ENCODE assay signal across 21 mouse cellular contexts in the genomic region with DNA sequence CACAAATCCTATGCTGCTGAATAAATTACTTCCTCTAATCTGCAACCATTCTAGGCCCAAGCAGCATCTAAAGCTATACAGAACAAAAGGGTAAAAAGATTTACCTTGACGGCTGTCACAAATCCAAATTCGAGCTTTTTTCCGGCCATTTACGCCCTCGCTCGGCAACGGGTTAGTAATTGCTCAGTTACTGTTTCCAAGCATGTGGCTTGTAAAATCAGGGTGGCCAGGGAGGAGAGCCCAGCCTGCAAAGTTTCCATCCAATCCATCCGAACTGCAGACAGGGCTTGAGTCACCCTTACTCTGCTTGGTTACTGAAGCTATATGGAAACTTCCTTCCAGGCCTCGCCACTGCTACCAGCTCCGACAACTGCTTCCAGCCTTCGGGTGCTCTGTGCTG. TPM values are rescaled to one million over a fixed set of nuclear protein-coding genes. Genes with fewer than 3 reads are reported as not detected.
DNase-seq lines count a peak whose midpoint lies in the region; ATAC-seq and TF ChIP-seq lines count a peak whose summit lies in the region.
"Had no signal": no experiment of that assay in that cellular context is flagged by ENCODE, and none has a peak within 500 bp of the region (broad histone marks: within the 10 kb centered on the region; RNA-seq: fewer than 3 reads in every experiment).

No protein-coding gene starts in this region.

- no peak overlapping the region for H3K4me2 ChIP-seq in embryonic facial prominence, embryonic 14.5 days (ENCODE audit: low read depth, low read length)
- no peak overlapping the region for H3K4me2 ChIP-seq in neural tube, embryonic 13.5 days
- H3K4me2 ChIP-seq in neural tube, embryonic 15.5 days = no peak overlapping the region
- H3K4me2 ChIP-seq in limb, embryonic 14.5 days (replicated peaks; ENCODE audit: low read depth, low read length, severe bottlenecking) = 0 out of 2 replicates have a peak overlapping the region, but pooled peaks have one; percentile 3
- H3K4me2 ChIP-seq in midbrain, postnatal 0 days (ENCODE audit: low read depth, low read length, poor library complexity, severe bottlenecking) = no peak overlapping the region
- H3K4me2 ChIP-seq: embryonic facial prominence, embryonic 12.5 days; heart, embryonic 15.5 days had no signal

- 59% methylated on average over 11 of the region's 11 CpGs for WGBS in embryonic facial prominence, embryonic 14.5 days
- WGBS in embryonic facial prominence, embryonic 10.5 days = 74% methylated on average over 11 of the region's 11 CpGs
- WGBS in neural tube, embryonic 13.5 days = 25% methylated on average over 11 of the region's 11 CpGs
- 23% methylated on average over 11 of the region's 11 CpGs for WGBS in neural tube, embryonic 15.5 days
- 17% methylated on average over 11 of the region's 11 CpGs for WGBS in limb, embryonic 14.5 days
- WGBS in midbrain, postnatal 0 days = 23% methylated on average over 11 of the region's 11 CpGs

- ATAC-seq in embryonic facial prominence, embryonic 14.5 days (ENCODE audit: low read depth) = no peak
- 0 out of 2 replicates have a peak, but pooled peaks have one; percentile 34 for ATAC-seq in neural tube, embryonic 13.5 days (ENCODE audit: low read depth)
- no peak; the same call in 1 of the 2 replicates for ATAC-seq in neural tube, embryonic 15.5 days (ENCODE audit: low FRiP score)
- ATAC-seq in limb, embryonic 14.5 days (ENCODE audit: low FRiP score, low read depth) = peak; percentile 84
- ATAC-seq in midbrain, postnatal 0 days (ENCODE audit: low FRiP score) = no peak
- ATAC-seq: activated CD4-positive, CD25-positive, alpha-beta regulatory T cell, adult 4 months; lung, postnatal 0 days had no signal

- no peaks in the 10 kb centered on the region for H3K27me3 ChIP-seq in embryonic facial prominence, embryonic 14.5 days (replicated peaks; ENCODE audit: control insufficient read depth, insufficient read depth, low read length)
- H3K27me3 ChIP-seq in embryonic facial prominence, embryonic 10.5 days (replicated peaks; ENCODE audit: low read depth, poor library complexity, severe bottlenecking) = no peaks in the 10 kb centered on the region
- H3K27me3 ChIP-seq in neural tube, embryonic 13.5 days = no peaks in the 10 kb centered on the region
- no peaks in the 10 kb centered on the region for H3K27me3 ChIP-seq in neural tube, embryonic 15.5 days (replicated peaks)
- no peaks in the 10 kb centered on the region for H3K27me3 ChIP-seq in limb, embryonic 14.5 days (ENCODE audit: control insufficient read depth, insufficient read depth, low read length)
- no peaks in the 10 kb centered on the region for H3K27me3 ChIP-seq in midbrain, postnatal 0 days (ENCODE audit: insufficient read depth, low read length)
- H3K27me3 ChIP-seq: embryonic facial prominence, embryonic 12.5 days; heart, embryonic 15.5 days had no signal

- intact Hi-C loops in left cerebral cortex, postnatal 36 days (cut with DNase I) = no loop called here

- 0 out of 2 replicates have a peak overlapping the region, but pooled peaks have one; percentile 22 for H3K27ac ChIP-seq in embryonic facial prominence, embryonic 14.5 days (replicated peaks; ENCODE audit: low read depth, low read length)
- no peak overlapping the region for H3K27ac ChIP-seq in embryonic facial prominence, embryonic 10.5 days (replicated peaks)
- H3K27ac ChIP-seq in neural tube, embryonic 13.5 days (replicated peaks) = no peak overlapping the region
- no peak overlapping the region for H3K27ac ChIP-seq in neural tube, embryonic 15.5 days (replicated peaks)
- H3K27ac ChIP-seq in limb, embryonic 14.5 days (replicated peaks; ENCODE audit: low read depth, low read length) = peak overlapping the region; percentile 71
- H3K27ac ChIP-seq in midbrain, postnatal 0 days (ENCODE audit: low read depth, low read length) = no peak overlapping the region
- H3K27ac ChIP-seq: embryonic facial prominence, embryonic 12.5 days; forebrain, embryonic 10.5 days; heart, embryonic 15.5 days had no signal

- no peaks in the 10 kb centered on the region for H3K36me3 ChIP-seq in embryonic facial prominence, embryonic 14.5 days (ENCODE audit: control insufficient read depth, insufficient read depth, low read length)
- no peaks in the 10 kb centered on the region for H3K36me3 ChIP-seq in embryonic facial prominence, embryonic 10.5 days (replicated peaks)
- H3K36me3 ChIP-seq in neural tube, embryonic 13.5 days = no peaks in the 10 kb centered on the region
- no peaks in the 10 kb centered on the region for H3K36me3 ChIP-seq in neural tube, embryonic 15.5 days
- no peaks in the 10 kb centered on the region for H3K36me3 ChIP-seq in limb, embryonic 14.5 days (ENCODE audit: control insufficient read depth, insufficient read depth, low read length)
- H3K36me3 ChIP-seq in midbrain, postnatal 0 days (ENCODE audit: insufficient read depth, low read length) = no peaks in the 10 kb centered on the region
- H3K36me3 ChIP-seq: embryonic facial prominence, embryonic 12.5 days; forebrain, embryonic 10.5 days; G1E; heart, embryonic 15.5 days had no signal

- no peak overlapping the region for H3K9ac ChIP-seq in embryonic facial prominence, embryonic 14.5 days (ENCODE audit: low read depth, low read length)
- no peak overlapping the region for H3K9ac ChIP-seq in neural tube, embryonic 13.5 days
- no peak overlapping the region for H3K9ac ChIP-seq in neural tube, embryonic 15.5 days (replicated peaks)
- H3K9ac ChIP-seq in limb, embryonic 14.5 days (ENCODE audit: low read depth, low read length, severe bottlenecking) = no peak overlapping the region
- no peak overlapping the region for H3K9ac ChIP-seq in midbrain, postnatal 0 days (replicated peaks; ENCODE audit: low read length, poor library complexity, severe bottlenecking)
- H3K9ac ChIP-seq: embryonic facial prominence, embryonic 12.5 days; heart, embryonic 15.5 days had no signal

- peak; percentile 17; the same call in 1 of the 2 replicates for TF ChIP-seq CTCF in midbrain, postnatal 0 days (IDR thresholded peaks at IDR 0.05)

- no peak for DNase-seq in embryonic facial prominence, embryonic 14.5 days (ENCODE audit: low spot score)
- DNase-seq in embryonic facial prominence, embryonic 10.5 days (ENCODE audit: low spot score) = no peak
- peak; percentile 76 for DNase-seq in limb, embryonic 14.5 days (ENCODE audit: low spot score)
- no peak for DNase-seq in midbrain, postnatal 0 days (ENCODE audit: low spot score)
- DNase-seq in cerebellum, postnatal 25 days = no peak
- DNase-seq in left cerebral cortex, postnatal 36 days (ENCODE audit: low spot score in 2 of 2) = no peak
- DNase-seq: adrenal gland, postnatal 14 days; cerebellum, adult 11 months; cerebellum, postnatal 14 days; heart, adult 18-20 months; kidney, adult 11 months; kidney, postnatal 10 days; liver had no signal

- no peaks in the 10 kb centered on the region for H3K9me3 ChIP-seq in embryonic facial prominence, embryonic 14.5 days (ENCODE audit: control insufficient read depth, low read length)
- H3K9me3 ChIP-seq in embryonic facial prominence, embryonic 10.5 days = no peaks in the 10 kb centered on the region
- no peaks in the 10 kb centered on the region for H3K9me3 ChIP-seq in neural tube, embryonic 13.5 days
- H3K9me3 ChIP-seq in neural tube, embryonic 15.5 days (replicated peaks) = no peaks in the 10 kb centered on the region
- H3K9me3 ChIP-seq in limb, embryonic 14.5 days (ENCODE audit: control insufficient read depth, low read length) = no peaks in the 10 kb centered on the region
- H3K9me3 ChIP-seq in midbrain, postnatal 0 days (ENCODE audit: low read length) = no peaks in the 10 kb centered on the region
- H3K9me3 ChIP-seq: embryonic facial prominence, embryonic 12.5 days; forebrain, embryonic 10.5 days; G1E; heart, embryonic 15.5 days had no signal

- H3K4me3 ChIP-seq in embryonic facial prominence, embryonic 14.5 days (ENCODE audit: low read depth, low read length) = no peak overlapping the region
- no peak overlapping the region for H3K4me3 ChIP-seq in embryonic facial prominence, embryonic 10.5 days
- no peak overlapping the region for H3K4me3 ChIP-seq in neural tube, embryonic 13.5 days
- no peak overlapping the region for H3K4me3 ChIP-seq in neural tube, embryonic 15.5 days (replicated peaks)
- no peak overlapping the region for H3K4me3 ChIP-seq in limb, embryonic 14.5 days (replicated peaks; ENCODE audit: low read length)
- H3K4me3 ChIP-seq in midbrain, postnatal 0 days (ENCODE audit: low read depth, low read length) = no peak overlapping the region
- H3K4me3 ChIP-seq: embryonic facial prominence, embryonic 12.5 days; forebrain, embryonic 10.5 days; heart, embryonic 15.5 days had no signal

- peaks cover 7% of the 10 kb centered on the region; the same call in 1 of the 2 replicates for H3K4me1 ChIP-seq in embryonic facial prominence, embryonic 14.5 days (ENCODE audit: control insufficient read depth, insufficient read depth, low read length)
- 0 out of 2 replicates have a peak, but pooled peaks cover 3% of the 10 kb centered on the region for H3K4me1 ChIP-seq in embryonic facial prominence, embryonic 10.5 days
- 0 out of 2 replicates have a peak, but pooled peaks cover 6% of the 10 kb centered on the region for H3K4me1 ChIP-seq in neural tube, embryonic 13.5 days (replicated peaks)
- peaks cover 6% of the 10 kb centered on the region; the same call in 1 of the 2 replicates for H3K4me1 ChIP-seq in neural tube, embryonic 15.5 days
- H3K4me1 ChIP-seq in limb, embryonic 14.5 days (ENCODE audit: control insufficient read depth, insufficient read depth, low read length) = peaks cover 18% of the 10 kb centered on the region
- no peaks in the 10 kb centered on the region for H3K4me1 ChIP-seq in midbrain, postnatal 0 days (ENCODE audit: insufficient read depth, low read length)
- H3K4me1 ChIP-seq: embryonic facial prominence, embryonic 12.5 days; heart, embryonic 15.5 days had no signal

- 0 out of 2 replicates have a peak, but pooled peaks have one; percentile 23 for TF ChIP-seq POLR2A in limb, embryonic 14.5 days (IDR thresholded peaks at IDR 0.05; ENCODE audit: borderline replicate concordance, extremely low read depth, insufficient read depth, insufficient read length)

RNA-seq across cellular contexts. Expression of a gene that starts 55.7 kb away (rescaled TPM):
- 8.0 and 9.3 TPM in 2 replicates for polyA plus RNA-seq in embryonic facial prominence, embryonic 14.5 days (2014; fragmentation: Nextera tagmentation; extraction: Ambion mirVana)
- 0.62 and 1.0 TPM in 2 replicates for polyA plus RNA-seq in embryonic facial prominence, embryonic 10.5 days (2016; fragmentation: Nextera tagmentation; extraction: Ambion mirVana)
- 2.2 and 4.1 TPM in 2 replicates for polyA plus RNA-seq in neural tube, embryonic 13.5 days (2015; fragmentation: Nextera tagmentation; extraction: Ambion mirVana)
- 3.4 and 3.6 TPM in 2 replicates for polyA plus RNA-seq in neural tube, embryonic 15.5 days (2015; fragmentation: Nextera tagmentation; extraction: Ambion mirVana)
- 7.2 and 7.5 TPM in 2 replicates for polyA plus RNA-seq in limb, embryonic 14.5 days (2012; rRNA removed)
- polyA plus RNA-seq in limb, embryonic 14.5 days (2014; fragmentation: Nextera tagmentation; extraction: Ambion mirVana) = 9.2 and 10.4 TPM in 2 replicates
- total RNA-seq in midbrain, postnatal 0 days (2014; rRNA removed) = 3.5 and 6.3 TPM in 2 replicates
- 3.0 and 3.5 TPM in 2 replicates for polyA plus RNA-seq in midbrain, postnatal 0 days (2015; fragmentation: Nextera tagmentation; extraction: Ambion mirVana)
- total RNA-seq in left cerebral cortex, postnatal 36 days (2021) = 1 to 10 TPM; 3.6 to 4.1 TPM
- polyA plus RNA-seq: G1E had no signal

Comparison
In these comparisons a context has a peak if more than half of its experiments do, and no peak if none do; other contexts are left out.
1. ATAC-seq: peak in neural tube, embryonic 13.5 days (single experiment) and limb, embryonic 14.5 days (single experiment); none in embryonic facial prominence, embryonic 14.5 days (single experiment), neural tube, embryonic 15.5 days (single experiment) and midbrain, postnatal 0 days (single experiment).
2. H3K27ac ChIP-seq: peak in embryonic facial prominence, embryonic 14.5 days (single experiment) and limb, embryonic 14.5 days (single experiment); none in embryonic facial prominence, embryonic 10.5 days (single experiment), neural tube, embryonic 13.5 days (single experiment), neural tube, embryonic 15.5 days (single experiment) and midbrain, postnatal 0 days (single experiment).